Mouse (Mus musculus): ENCODE data around the gene Gna15. TPM values are rescaled to one million over a fixed set of nuclear protein-coding genes. Genes with fewer than 3 reads are reported as not detected.

Gna15 gene
- polyA plus RNA-seq, 1 experiment from 2014 or later: 1.7 TPM

DNA sequence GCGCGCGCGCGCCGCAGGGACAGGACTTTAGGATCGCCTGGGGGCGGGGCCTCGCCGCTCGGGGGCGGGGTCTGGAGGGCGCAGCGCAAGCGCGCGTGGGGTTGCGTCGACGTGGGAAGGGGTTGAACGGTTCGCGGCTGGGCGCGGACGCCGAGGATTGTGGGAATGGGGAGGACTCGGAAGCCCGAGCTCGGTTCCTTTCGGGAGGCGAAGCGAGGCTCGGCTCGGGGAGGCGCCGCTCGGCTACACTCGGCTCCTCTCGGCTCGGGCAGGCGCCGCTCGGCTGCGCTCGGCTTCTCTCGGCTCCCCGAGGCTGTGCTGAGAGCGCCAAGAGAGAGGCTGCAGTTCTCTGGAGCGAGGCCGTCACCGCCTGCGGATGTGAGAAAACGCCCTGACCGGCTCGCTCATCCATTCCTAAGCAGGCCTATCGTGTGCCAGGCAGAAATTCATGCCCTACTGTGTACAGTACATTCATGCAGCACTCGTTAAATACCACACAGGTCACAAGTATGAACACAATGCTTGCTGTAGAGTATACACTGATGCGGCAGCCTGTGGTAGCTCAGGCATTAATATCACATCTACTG is 21.2 kb upstream of the Gna15 start, which contains the start of gene Gna11:
Gna11 (minus strand) TSS at position 30 of the 587 bp plus-strand sequence.
- Histone ChIP-seq H3K27me3 (ENCODE audit: insufficient read depth, low read length) (no peaks in the 10 kb centered on the region), H3K9ac (peak within 1 kb of the TSS; percentile 94), H3K9me3 (ENCODE audit: low read depth, low read length) (no peaks in the 10 kb centered on the region), H3K4me3 (ENCODE audit: low read depth, low read length) (peak within 1 kb of the TSS; percentile 94), H3K4me2 (peak within 1 kb of the TSS; percentile 97), H3K4me1 (ENCODE audit: insufficient read depth) (0 out of 2 replicates have a peak, but pooled peaks cover 8% of the 10 kb centered on the region), H3K36me3 (ENCODE audit: insufficient read depth) (peaks cover 7% of the 10 kb centered on the region; the same call in 1 of the 2 replicates), H3K27ac (ENCODE audit: low read depth) (peak within 1 kb of the TSS; percentile 89)
- DNase-seq (peak; percentile 100), ATAC-seq (ENCODE audit: insufficient read depth) (peak; percentile 97)
- 1% methylated on average over 54 of the region's 59 CpGs for WGBS
- no peak for TF ChIP-seq CTCF (IDR thresholded peaks at IDR 0.05; ENCODE audit: low read depth)

DNA sequence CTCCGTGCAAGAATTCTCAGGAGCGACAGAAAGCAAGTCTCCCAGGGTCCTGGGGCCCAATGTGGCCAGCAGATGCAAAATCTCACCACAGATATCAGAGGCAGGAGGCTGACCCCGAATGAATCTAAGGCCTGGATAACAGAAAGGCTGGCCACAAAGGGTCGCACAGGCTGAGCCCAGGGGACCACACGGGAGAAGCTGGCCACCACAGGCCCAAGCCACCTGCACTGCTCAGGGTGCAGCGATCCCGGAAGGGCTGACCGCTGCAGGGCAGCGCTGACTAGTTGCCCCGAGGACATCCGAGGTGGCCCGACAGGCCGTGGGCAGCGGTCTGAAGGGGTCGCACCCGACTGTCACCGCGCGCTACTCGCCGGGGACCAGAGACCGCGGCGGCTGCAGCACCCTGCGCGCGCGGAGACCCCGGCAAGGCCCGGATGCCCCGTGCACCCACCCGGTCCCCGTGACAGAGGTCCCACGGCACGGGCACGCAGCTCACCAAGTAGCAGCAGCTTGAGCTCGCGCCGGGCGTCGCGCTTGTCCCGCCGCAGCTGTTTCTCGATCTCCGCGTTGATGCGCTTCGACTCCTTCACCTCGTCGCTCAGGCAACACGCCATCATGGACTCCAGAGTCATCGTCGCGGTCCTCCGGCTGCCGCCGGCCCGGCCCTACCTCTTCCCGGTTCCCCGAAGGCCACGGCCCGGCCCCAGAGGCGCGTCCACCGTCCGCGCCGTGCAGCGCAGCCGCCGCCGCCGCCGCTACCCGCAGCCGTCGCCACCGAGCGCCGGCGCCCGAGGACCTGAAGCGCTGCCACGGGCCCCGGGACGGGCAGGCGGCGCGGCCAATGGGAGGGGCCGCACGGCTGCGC is 20.5 kb upstream of the Gna15 start:
- Histone ChIP-seq H3K36me3 (ENCODE audit: insufficient read depth) (peaks cover 7% of the 10 kb centered on the region; the same call in 1 of the 2 replicates), H3K27ac (ENCODE audit: low read depth) (peak overlapping the region; percentile 77), H3K9ac (peak overlapping the region; percentile 94), H3K9me3 (ENCODE audit: low read depth, low read length) (no peaks in the 10 kb centered on the region), H3K4me2 (peak overlapping the region; percentile 97), H3K27me3 (ENCODE audit: insufficient read depth, low read length) (no peaks in the 10 kb centered on the region), H3K4me3 (ENCODE audit: low read depth, low read length) (peak overlapping the region; percentile 94), H3K4me1 (ENCODE audit: insufficient read depth) (0 out of 2 replicates have a peak, but pooled peaks cover 8% of the 10 kb centered on the region)
- ATAC-seq (ENCODE audit: insufficient read depth): peak; percentile 38; the same call in 1 of the 2 replicates
- TF ChIP-seq CTCF (IDR thresholded peaks at IDR 0.05; ENCODE audit: low read depth): no peak
- no peak for DNase-seq
- under 1% methylated on average over 79 of the region's 93 CpGs for WGBS

DNA sequence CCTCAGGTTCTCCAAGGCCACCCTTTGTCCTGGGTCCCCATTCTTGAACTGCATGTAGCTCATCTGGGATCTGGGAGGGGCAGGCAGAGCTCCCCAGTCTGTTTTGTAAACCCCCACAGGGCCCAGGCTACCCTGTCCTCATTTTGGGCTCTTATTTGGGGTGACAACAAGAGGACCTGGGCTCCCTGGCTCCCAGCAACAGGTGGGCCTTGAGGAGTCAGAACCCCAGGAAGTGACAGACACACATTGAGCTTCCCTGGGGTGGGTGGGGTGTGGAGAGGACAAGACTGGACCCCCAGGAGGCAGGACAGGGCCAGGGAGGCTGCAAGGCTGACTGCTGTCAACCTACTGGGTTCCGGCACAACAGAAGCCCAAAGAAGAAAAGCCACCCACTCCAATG is 19.6 kb upstream of the Gna15 start:
- no peak for TF ChIP-seq CTCF (IDR thresholded peaks at IDR 0.05; ENCODE audit: low read depth)
- H3K4me1 ChIP-seq (ENCODE audit: insufficient read depth): 0 out of 2 replicates have a peak, but pooled peaks cover 8% of the 10 kb centered on the region
- peak overlapping the region; percentile 94 for H3K4me3 ChIP-seq (ENCODE audit: low read depth, low read length)
- H3K27me3 ChIP-seq (ENCODE audit: insufficient read depth, low read length): no peaks in the 10 kb centered on the region
- peaks cover 15% of the 10 kb centered on the region for H3K36me3 ChIP-seq (ENCODE audit: insufficient read depth)
- H3K27ac ChIP-seq (ENCODE audit: low read depth): no peak overlapping the region
- ATAC-seq (ENCODE audit: insufficient read depth) (no peak), DNase-seq (no peak)
- WGBS: 78% methylated on average over 1 of the region's 1 CpGs
- peak overlapping the region; percentile 94 for H3K9ac ChIP-seq
- peak overlapping the region; percentile 97 for H3K4me2 ChIP-seq
- no peaks in the 10 kb centered on the region for H3K9me3 ChIP-seq (ENCODE audit: low read depth, low read length)

DNA sequence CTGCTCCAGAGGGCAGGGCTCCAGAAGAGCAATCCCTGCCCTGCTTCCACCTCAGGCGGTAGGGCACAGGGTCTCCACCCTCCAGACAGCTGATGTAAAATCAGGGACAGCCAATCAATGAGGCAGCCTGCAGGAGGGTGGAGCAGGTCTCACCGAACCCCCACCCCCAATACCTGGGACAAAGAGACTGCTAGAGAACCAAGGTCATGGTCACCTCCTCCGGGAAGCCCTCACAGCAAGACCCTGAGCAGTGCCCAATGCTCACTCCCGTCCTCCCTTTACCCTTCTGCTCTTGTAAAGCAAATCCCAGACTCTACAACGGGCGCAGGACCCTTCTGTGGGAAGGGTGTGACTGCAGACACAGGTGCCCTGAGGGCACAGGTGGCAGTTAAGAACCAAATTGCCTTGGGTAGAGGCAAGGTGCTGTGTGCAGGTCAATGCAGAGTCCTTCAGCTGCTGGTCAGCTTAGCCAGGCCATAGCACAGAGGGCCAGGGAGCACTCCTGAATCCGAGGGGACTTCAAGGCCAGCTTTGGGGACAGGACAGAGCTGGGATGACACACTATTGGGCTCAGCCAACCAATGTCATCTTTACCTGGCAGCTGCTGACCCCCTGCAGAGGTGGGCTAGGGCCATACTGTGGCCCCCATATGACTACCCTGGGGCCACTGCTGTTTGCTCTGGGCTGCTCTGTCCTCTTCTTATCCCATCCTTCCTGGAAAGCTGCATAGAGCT is 18.9 kb upstream of the Gna15 start:
- 73% methylated on average over 7 of the region's 7 CpGs for WGBS
- peak overlapping the region; percentile 94; the same call in 1 of the 2 replicates for H3K4me3 ChIP-seq (ENCODE audit: low read depth, low read length)
- no peak for ATAC-seq (ENCODE audit: insufficient read depth)

DNA sequence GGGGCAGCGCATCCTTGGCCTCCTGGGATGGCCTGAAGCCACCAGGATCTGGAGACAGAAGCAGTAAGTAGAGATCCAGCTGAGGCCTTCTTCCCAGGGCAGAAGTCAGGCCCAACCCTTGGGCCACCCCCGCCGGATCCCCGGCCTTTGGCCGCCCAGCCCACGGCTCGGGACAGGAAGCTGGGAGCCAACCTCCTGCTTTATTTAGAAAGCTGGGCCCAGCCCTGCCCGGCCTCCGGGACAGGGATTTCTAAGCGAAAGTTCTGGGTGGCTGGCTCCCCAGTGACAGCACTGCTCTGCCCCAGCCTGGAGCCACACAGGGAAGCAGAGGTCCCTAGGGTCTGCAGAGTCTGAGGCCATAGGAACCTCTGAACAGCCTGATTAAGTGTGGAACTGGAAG is 17.8 kb upstream of the Gna15 start:
- TF ChIP-seq CTCF (IDR thresholded peaks at IDR 0.05; ENCODE audit: low read depth): no peak
- H3K27me3 ChIP-seq (ENCODE audit: insufficient read depth, low read length): no peaks in the 10 kb centered on the region
- 0 out of 2 replicates have a peak, but pooled peaks cover 8% of the 10 kb centered on the region for H3K4me1 ChIP-seq (ENCODE audit: insufficient read depth)
- H3K27ac ChIP-seq (ENCODE audit: low read depth): no peak overlapping the region; the same call in 1 of the 2 replicates
- no peak overlapping the region for H3K4me3 ChIP-seq (ENCODE audit: low read depth, low read length)
- H3K4me2 ChIP-seq: peak overlapping the region; percentile 27; the same call in 1 of the 2 replicates
- WGBS: 50% methylated on average over 10 of the region's 10 CpGs
- DNase-seq (peak; percentile 29), ATAC-seq (ENCODE audit: insufficient read depth) (no peak)
- H3K36me3 ChIP-seq (ENCODE audit: insufficient read depth): peaks cover 15% of the 10 kb centered on the region
- H3K9me3 ChIP-seq (ENCODE audit: low read depth, low read length): no peaks in the 10 kb centered on the region
- H3K9ac ChIP-seq: peak overlapping the region; percentile 32

More for the DNA sequence above, 18.9 kb upstream of the Gna15 start:
- Histone ChIP-seq H3K4me2 (peak overlapping the region; percentile 97), H3K27ac (ENCODE audit: low read depth) (no peak overlapping the region), H3K27me3 (ENCODE audit: insufficient read depth, low read length) (no peaks in the 10 kb centered on the region), H3K9ac (peak overlapping the region; percentile 94), H3K36me3 (ENCODE audit: insufficient read depth) (peaks cover 15% of the 10 kb centered on the region), H3K4me1 (ENCODE audit: insufficient read depth) (0 out of 2 replicates have a peak, but pooled peaks cover 8% of the 10 kb centered on the region), H3K9me3 (ENCODE audit: low read depth, low read length) (no peaks in the 10 kb centered on the region)
- DNase-seq: no peak
- TF ChIP-seq CTCF (IDR thresholded peaks at IDR 0.05; ENCODE audit: low read depth): no peak

DNA sequence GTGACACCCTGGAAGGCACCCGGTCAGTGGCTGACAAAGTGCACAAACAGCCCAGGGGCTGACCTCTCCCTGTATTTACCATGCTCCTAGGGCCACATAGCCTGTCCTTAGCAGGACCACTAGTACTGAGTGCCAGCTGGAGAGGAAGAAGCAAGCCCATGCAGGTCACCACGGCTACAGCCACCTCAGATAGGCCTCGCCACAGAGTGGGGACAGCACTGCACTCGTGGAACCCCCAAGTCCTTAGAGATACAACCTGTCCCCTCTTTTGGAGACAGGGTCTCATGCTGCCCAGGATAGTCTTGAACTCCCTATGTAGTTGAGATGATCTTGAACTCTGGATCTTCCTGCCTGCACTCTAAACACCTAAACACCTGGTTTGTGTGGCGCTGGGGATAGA is 17.3 kb upstream of the Gna15 start:
- Histone ChIP-seq H3K27ac (ENCODE audit: low read depth) (no peak overlapping the region; the same call in 1 of the 2 replicates), H3K9ac (peak overlapping the region; percentile 32; the same call in 1 of the 2 replicates), H3K4me2 (no peak overlapping the region)

More for the DNA sequence above, 17.3 kb upstream of the Gna15 start:
- no peaks in the 10 kb centered on the region for H3K27me3 ChIP-seq (ENCODE audit: insufficient read depth, low read length)
- H3K9me3 ChIP-seq (ENCODE audit: low read depth, low read length): no peaks in the 10 kb centered on the region
- H3K4me3 ChIP-seq (ENCODE audit: low read depth, low read length): no peak overlapping the region
- DNase-seq (no peak), ATAC-seq (ENCODE audit: insufficient read depth) (no peak)
- TF ChIP-seq CTCF (IDR thresholded peaks at IDR 0.05; ENCODE audit: low read depth): no peak
- peaks cover 15% of the 10 kb centered on the region for H3K36me3 ChIP-seq (ENCODE audit: insufficient read depth)
- 0 out of 2 replicates have a peak, but pooled peaks cover 8% of the 10 kb centered on the region for H3K4me1 ChIP-seq (ENCODE audit: insufficient read depth)
- 72% methylated on average over 5 of the region's 5 CpGs for WGBS

All from lung, embryonic 14.5 days (tissue).